Mouse (Mus musculus): ENCODE measurements around the gene Cdrt4. TPM values are rescaled to one million over a fixed set of nuclear protein-coding genes. Genes with fewer than 3 reads are reported as not detected.

The Cdrt4 gene
- total and polyA plus RNA-seq, 3 experiments, result not detected

DNA sequence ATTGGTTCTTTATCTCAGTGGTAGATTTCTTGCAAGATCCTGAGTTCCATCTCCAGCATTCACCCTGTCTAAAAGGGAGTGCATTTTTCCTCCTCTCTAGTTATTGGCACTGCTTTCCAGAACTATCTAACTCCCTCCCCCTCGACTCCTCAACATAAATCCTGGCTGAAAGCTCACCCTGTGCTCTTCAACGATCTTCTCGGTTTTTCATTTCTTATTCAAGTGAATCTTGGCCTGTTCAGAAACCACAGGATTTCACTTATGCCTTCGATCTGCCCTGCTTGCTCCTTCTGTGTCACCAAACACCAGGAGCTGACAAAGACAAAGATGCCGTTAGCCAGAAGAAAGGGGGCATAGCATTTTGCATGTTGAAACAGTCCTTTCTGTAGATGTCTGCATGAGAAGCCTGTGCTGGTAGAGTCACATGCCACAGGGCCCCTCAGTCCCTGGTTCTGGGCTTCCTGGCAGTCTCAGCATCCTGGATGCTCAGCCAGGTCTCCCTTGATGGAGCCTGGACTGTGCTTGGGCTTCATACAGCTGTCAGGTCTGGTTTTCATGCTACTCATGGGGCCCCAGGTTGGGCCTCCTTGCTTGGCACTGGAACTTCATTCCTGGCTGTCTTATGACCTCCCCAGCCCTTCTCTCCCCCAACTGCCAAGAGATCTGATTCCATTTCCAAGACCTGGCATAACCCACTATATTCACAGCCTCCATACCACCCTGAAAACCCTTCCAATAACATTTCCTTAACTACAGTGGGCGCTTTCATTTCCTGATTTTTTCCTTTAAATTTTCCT lies 30.8 kb upstream of the Cdrt4 start:
- no peaks in the 10 kb centered on the region for H3K36me3 ChIP-seq (ENCODE audit: control insufficient read depth in 1 of 2, insufficient read depth in 2 of 2, low read length in 2 of 2)
- TF ChIP-seq MYC (IDR thresholded peaks at IDR 0.05; ENCODE audit: low read depth, low read length) (no peak), EP300 (IDR thresholded peaks at IDR 0.05; ENCODE audit: low read depth in 1 of 2, low read length in 2 of 2) (no peak), CHD1 (IDR thresholded peaks at IDR 0.05; ENCODE audit: low read depth, low read length) (no peak), ELF1 (IDR thresholded peaks at IDR 0.05; ENCODE audit: low read depth, low read length) (no peak), ZKSCAN1 (IDR thresholded peaks at IDR 0.05; ENCODE audit: low read depth, low read length) (no peak), SMC3 (IDR thresholded peaks at IDR 0.05; ENCODE audit: low read depth, low read length) (no peak), TAL1 (IDR thresholded peaks at IDR 0.05; ENCODE audit: low read length) (no peak), MAFK (IDR thresholded peaks at IDR 0.05; ENCODE audit: borderline replicate concordance, low read depth, low read length) (no peak), USF2 (IDR thresholded peaks at IDR 0.05; ENCODE audit: borderline replicate concordance in 1 of 2, insufficient read depth in 1 of 2, low read depth in 1 of 2, low read length in 2 of 2) (no peak), E2F4 (IDR thresholded peaks at IDR 0.05; ENCODE audit: borderline replicate concordance, low read depth, low read length) (no peak), POLR2AphosphoS2 (IDR thresholded peaks at IDR 0.05; ENCODE audit: low read length) (no peak), MXI1 (IDR thresholded peaks at IDR 0.05; ENCODE audit: low read depth, low read length) (no peak), USF1 (IDR thresholded peaks at IDR 0.05; ENCODE audit: low read depth, low read length) (no peak), POLR2AphosphoS5 (IDR thresholded peaks at IDR 0.05; ENCODE audit: borderline replicate concordance, low read depth, low read length) (no peak), MAZ (IDR thresholded peaks at IDR 0.05; ENCODE audit: low read depth, low read length) (no peak), ZMIZ1 (IDR thresholded peaks at IDR 0.05; ENCODE audit: low read depth, low read length) (no peak), TBP (IDR thresholded peaks at IDR 0.05; ENCODE audit: low read depth, low read length) (no peak), ZNF384 (IDR thresholded peaks at IDR 0.05; ENCODE audit: low read depth, low read length) (no peak)
- no peaks in the 10 kb centered on the region; a peak in 1 of 4 replicates for H3K4me1 ChIP-seq (ENCODE audit: control insufficient read depth in 1 of 2, insufficient read depth in 2 of 2, low read length in 2 of 2)
- H3K4me3 ChIP-seq (ENCODE audit: control insufficient read depth in 1 of 2, insufficient read depth in 1 of 2, low read depth in 2 of 2, low read length in 2 of 2), result no peak overlapping the region
- DNase-seq (ENCODE audit: low read depth, low spot score), result no peak
- no peaks in the 10 kb centered on the region for H3K9me3 ChIP-seq (replicated peaks; ENCODE audit: insufficient read depth, low read length)
- no peaks in the 10 kb centered on the region for H3K79me2 ChIP-seq (ENCODE audit: control insufficient read depth, insufficient read depth, low read length, poor library complexity)
- no peak overlapping the region for H3K27ac ChIP-seq (ENCODE audit: control insufficient read depth, low read depth, low read length)
- no peak overlapping the region for H3K9ac ChIP-seq (ENCODE audit: control insufficient read depth, low read depth, low read length, poor library complexity, severe bottlenecking)
- peaks cover 0 to 2% of the 10 kb centered on the region in 2 experiments; a peak in 1 of 4 replicates for H3K27me3 ChIP-seq (ENCODE audit: control insufficient read depth in 1 of 2, insufficient read depth in 2 of 2, low read length in 2 of 2)

DNA sequence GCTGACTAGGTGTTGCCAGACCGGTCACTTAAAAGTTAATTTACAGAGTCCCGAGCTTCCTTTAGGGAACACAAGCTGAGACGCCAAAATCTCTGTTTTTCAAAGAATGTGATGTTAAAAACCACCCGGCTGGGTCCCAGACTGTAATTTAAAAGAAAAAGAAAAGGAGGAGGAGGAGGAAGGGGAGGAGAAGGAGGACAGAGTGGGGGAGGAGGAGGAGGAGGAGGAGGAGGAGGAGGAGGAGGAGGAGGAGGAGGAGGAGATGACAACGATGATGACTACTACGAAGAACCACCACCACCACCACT lies 30.3 kb upstream of the Cdrt4 start:
- no peak for DNase-seq (ENCODE audit: low read depth, low spot score)
- H3K27me3 ChIP-seq (ENCODE audit: control insufficient read depth in 1 of 2, insufficient read depth in 2 of 2, low read length in 2 of 2), result peaks cover 0 to 2% of the 10 kb centered on the region in 2 experiments; a peak in 1 of 4 replicates
- no peaks in the 10 kb centered on the region; a peak in 1 of 4 replicates for H3K4me1 ChIP-seq (ENCODE audit: control insufficient read depth in 1 of 2, insufficient read depth in 2 of 2, low read length in 2 of 2)
- TF ChIP-seq ZKSCAN1 (IDR thresholded peaks at IDR 0.05; ENCODE audit: low read depth, low read length), result no peak
- H3K9me3 ChIP-seq (replicated peaks; ENCODE audit: insufficient read depth, low read length), result no peaks in the 10 kb centered on the region
- H3K27ac ChIP-seq (ENCODE audit: control insufficient read depth, low read depth, low read length), result no peak overlapping the region
- H3K4me3 ChIP-seq (ENCODE audit: control insufficient read depth in 1 of 2, insufficient read depth in 1 of 2, low read depth in 2 of 2, low read length in 2 of 2), result no peak overlapping the region
- no peak overlapping the region for H3K9ac ChIP-seq (ENCODE audit: control insufficient read depth, low read depth, low read length, poor library complexity, severe bottlenecking)
- no peaks in the 10 kb centered on the region for H3K36me3 ChIP-seq (ENCODE audit: control insufficient read depth in 1 of 2, insufficient read depth in 2 of 2, low read length in 2 of 2)
- H3K79me2 ChIP-seq (ENCODE audit: control insufficient read depth, insufficient read depth, low read length, poor library complexity), result no peaks in the 10 kb centered on the region
